Mouse (Mus musculus): ENCODE results near the gene Sp3.

The Sp3 gene

DNA sequence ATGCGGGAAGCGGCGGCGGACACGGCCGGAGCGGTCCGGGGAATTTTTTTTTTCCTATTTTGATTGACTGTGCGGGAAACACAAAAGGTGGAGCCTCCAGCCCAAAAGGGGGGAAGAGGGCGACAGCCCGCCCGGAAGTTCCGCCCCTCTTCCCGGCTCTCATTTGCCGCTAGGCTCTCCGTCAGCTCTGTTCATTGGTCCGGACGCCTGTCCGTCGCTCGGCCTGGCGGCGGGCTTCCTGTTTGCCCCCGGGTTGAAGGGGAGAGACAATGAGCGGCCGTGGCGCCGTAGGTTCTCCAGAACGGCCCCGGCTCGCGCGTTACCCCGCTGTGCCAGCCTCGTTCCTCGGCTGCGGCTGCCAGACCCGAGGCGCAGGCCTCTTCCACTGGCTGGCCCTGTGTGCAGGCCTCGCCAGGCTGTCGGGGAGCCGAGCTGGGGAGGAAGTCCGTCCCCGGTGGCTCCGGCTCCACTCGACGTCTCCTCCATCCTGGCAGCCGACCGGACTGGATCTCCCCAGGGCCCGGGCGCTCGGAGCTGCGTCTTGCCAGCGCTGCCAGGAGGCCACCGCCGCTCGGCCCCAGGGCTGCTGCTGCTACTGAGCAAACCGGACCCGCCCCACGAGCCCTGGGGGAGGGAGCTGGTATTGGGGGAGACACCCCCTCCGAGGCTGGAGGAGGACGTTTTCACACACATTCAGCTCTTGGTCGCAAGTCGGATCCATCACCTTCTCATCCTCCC, at the start of gene Sp3:
Sp3 (minus strand) TSS at position 110 of the 738 bp plus-strand sequence.
- peak; percentile 98 for DNase-seq (ENCODE audit: low read depth)

- no peak for DNase-seq (ENCODE audit: low read depth)
These were observed 49.6 kb upstream of the Sp3 start for GRCm38 (mm10) chr2:73029846-73030245.

DNA sequence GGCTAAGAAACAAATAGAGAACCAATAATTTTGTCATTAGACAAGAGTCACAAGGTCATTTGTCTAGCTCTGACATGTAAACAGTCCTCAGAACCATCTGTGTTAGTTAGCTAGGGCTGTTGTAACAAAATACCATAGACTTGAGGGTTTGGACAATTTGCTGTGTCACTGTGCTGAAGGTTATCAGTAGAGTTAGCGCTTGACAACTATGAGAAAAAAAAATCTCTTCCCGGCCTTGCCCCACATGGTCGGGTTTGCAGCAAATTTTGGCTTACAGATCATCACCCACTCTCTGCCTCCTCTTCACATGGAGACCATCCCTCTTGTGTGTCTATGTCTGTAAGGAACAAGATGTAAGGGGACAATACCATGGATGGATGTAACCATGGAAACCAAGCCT, 47.8 kb upstream of the Sp3 start:
- peak; percentile 39 for DNase-seq (ENCODE audit: low read depth)

- DNase-seq (ENCODE audit: low read depth), result no peak
These were observed 46.9 kb upstream of the Sp3 start for GRCm38 (mm10) chr2:73027126-73027525.

DNA sequence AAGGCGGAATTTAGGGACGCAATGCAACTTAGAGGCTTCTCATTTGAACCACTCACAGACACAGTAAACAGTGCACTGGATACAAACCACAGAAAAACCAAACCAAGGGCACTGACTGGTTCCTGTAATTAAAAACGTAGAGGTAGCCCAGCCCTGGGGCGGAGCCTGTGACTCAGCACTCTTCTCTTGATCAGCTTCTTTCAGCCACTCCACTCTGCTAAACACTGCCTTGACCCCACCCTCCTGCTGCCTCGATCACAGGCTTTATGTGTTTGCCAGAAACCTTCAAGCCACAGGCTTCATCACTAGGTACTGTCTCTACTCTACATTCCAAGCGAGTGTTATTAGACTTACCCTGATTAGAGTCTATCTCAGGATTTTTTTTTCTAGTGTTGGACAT, 43.6 kb upstream of the Sp3 start:
- peak; percentile 77 for DNase-seq (ENCODE audit: low read depth)

GRCm38 (mm10) chr2:73021046-73021445, 40.8 kb upstream of the Sp3 start:
- DNase-seq (ENCODE audit: low read depth), result no peak

DNA sequence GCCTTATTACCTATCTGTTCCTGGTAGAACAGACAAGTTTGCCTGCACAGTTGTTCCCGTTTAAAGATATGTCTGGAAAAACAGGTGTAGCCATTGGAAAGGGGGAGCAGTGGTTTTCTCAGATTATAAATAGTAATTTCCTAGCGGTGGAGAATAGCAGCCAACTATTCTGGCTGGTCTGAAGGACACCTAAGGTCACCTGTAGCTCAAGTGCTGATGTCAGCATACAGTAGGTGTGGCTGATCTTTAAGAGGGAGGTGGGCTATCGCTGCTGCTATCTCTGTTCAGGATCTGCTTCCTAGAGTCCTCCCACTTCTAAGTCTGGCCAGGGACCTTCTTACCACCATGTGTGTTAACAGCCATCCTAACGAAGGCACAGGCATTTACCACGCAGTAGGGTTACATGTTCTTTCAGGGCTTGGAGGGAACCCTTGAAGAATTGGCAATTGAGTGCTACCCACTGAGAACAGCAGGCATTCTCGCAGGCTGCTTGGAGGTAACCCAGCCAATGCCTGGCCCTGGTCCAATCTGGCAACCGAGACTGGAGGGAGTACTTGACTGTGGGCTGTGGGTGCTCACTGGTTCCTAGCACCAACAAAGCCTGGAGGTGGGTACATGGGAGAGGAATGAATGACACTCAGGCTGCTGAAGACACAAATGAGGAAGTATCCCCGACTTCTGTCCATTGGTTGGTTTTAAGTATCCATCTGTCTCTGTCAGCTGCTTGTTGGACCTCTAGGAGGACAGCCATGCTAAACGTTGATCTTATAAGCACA, 39.3 kb upstream of the Sp3 start:
- no peak for DNase-seq (ENCODE audit: low read depth)

- DNase-seq (ENCODE audit: low read depth), result peak; percentile 51
These were observed 33.8 kb upstream of the Sp3 start for GRCm38 (mm10) chr2:73014063-73014462.

GRCm38 (mm10) chr2:73012636-73013035, 32.4 kb upstream of the Sp3 start:
- DNase-seq (ENCODE audit: low read depth), result no peak

GRCm38 (mm10) chr2:73007472-73007871, 27.2 kb upstream of the Sp3 start:
- peak; percentile 72 for DNase-seq (ENCODE audit: low read depth)

DNA sequence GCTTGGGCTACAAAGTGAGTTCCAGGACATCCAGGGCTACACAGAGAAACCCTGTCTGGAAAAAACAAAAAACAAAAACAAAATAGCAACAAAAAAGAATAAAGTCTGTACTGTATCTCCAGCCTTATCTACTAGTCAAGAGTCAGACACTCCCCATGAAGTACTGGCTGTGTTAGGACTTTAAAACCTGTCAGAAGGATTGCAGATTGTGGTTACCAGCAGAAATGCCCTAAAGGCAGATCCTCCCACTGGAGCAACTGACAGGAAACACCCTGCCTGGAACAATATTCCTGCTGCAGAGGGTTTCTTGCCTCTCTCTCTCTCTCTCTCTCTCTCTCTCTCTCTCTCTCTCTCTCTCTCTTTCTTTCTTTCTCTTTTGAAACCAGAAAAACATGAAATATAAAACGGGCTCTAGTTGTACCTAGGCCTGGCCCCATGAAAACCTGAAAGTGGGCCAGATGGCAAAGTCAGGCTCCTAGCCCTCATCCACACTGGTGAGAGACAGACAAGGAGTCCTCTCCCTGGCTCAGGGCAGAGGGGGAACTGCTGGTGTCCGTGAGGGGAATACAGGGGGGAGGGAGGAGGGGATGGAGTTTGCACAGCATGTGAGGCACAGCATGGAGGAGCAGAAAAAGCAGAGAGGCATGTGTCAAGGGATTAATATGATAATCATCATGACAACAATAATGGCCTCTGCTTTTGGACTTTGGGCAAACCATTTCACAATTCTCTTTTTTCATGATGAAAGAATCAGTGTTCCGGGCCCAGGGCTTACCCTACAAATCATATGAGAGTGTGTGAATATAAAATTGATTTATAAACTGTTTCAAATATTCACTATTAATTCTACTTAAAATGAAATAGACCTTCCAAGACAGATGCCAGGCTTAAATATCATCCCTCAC, 25.6 kb upstream of the Sp3 start:
- DNase-seq (ENCODE audit: low read depth), result peak; percentile 90

DNA sequence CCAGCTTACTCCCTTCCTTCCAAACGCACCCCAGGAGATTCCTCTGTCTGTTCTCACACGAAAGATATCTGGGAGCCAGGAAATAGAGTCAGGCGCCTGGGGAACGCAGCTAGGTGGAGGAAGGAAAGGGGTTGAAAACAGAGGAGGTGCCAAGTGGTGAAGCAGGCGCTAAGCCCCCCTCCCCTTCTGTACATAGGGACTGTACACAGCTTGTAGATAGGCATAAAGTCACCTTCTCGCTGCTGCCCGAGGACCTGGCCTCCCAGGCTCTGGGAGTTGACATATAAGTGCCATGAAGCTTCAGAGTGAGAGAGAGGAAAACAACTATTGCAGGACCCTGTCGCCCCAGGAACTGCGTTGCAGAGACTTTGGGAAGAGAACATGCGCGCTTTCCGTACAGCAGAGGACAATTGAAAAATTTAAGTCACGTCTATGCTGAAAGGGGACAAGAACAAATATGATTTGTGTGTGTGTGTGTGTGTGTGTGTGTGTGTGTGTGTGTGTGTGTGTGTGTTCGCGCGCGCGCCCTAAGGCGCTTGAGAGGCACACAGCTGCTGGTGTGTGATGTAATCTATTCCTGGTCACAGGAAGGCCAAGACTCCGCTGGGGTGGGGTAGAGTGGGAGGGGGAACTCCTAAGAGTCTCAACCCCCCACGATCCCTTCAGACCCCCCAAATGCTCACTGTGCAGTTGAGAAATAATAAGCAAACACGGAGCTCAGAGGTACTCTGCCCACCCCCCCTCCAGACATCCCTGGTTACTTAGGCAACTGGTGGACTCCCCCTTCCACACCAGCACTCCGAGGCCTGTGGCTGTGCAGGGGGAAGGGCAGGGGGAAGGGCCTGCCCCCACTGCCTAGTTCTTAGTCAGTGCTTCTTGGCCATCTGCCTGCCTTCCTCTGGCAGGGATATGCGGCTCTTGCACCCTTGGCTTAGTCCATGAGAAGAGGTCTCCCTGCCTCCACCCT, 23.8 kb upstream of the Sp3 start:
- DNase-seq (ENCODE audit: low read depth), result peak; percentile 94

- DNase-seq (ENCODE audit: low read depth), result peak; percentile 86
These were observed 22.8 kb upstream of the Sp3 start for GRCm38 (mm10) chr2:73003049-73003448.

DNA sequence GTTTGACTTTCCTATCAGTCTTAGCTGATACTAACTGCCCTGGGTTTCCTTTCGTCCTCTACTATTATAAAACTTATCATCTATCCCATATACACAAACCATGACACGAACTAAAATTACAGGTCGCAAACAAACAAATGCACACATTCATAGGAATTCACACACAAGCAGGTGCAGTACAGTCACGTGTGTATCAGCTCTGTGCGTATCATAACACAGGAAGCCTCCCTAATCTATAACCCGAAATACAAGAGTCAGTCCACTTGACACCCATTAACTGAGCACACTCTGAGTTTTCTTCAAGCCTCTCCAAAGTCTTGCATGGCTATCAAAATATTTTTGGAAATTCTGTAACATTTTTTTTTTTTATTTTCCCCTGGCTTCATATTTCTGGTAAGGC, 22.2 kb upstream of the Sp3 start:
- no peak for DNase-seq (ENCODE audit: low read depth)

GRCm38 (mm10) chr2:73001994-73002393, 21.7 kb upstream of the Sp3 start:
- DNase-seq (ENCODE audit: low read depth), result no peak

- no peak for DNase-seq (ENCODE audit: low read depth)
These were observed 19.9 kb upstream of the Sp3 start for GRCm38 (mm10) chr2:73000194-73000593.

DNA sequence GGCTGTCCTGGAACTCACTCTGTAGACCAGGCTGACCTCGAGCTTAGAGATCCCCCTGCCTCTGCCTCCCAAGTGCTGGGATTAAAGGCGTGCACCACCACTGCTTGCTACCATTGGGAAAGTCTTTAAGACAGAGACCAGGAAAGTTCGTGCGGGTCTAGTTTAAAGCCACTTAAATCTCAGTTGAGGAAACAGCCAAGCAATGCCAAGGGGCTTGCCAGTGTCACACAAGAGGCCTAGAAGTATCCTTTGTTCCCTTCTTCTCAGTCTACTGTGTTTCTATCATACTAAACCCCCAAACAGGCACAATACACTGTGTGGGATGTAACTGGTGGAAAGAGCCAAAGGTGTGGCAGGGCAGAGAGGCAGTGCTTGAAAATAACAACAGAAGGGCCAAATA, 17.3 kb upstream of the Sp3 start:
- DNase-seq (ENCODE audit: low read depth), result no peak

DNA sequence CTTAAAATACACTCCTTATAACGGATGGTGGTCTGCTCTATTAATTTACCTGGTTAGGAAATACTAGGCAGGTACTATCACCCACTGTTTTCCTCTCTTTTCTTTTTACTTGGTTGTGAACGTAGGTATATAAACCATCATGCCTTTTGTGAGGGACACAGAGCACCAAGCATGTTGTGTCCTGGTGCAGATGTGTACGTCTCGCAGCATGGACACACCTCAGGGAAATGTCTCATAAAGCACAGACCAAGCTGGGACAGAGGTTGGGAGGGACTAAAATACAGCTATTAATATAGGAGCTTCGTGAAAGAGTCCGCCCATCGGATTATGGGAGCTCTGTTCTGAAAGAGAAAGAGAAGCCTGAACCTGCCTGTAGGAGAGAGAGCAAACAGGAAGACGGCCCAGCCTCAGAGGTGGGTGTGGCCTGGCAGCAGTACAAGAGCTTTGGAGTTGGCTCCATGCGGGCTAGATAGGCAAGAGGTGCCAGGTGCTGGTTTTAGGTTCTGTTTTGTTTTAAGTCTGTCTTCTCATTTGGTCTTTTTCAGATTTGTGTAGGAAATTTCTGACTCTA, 16.6 kb upstream of the Sp3 start:
- DNase-seq (ENCODE audit: low read depth), result peak; percentile 88

GRCm38 (mm10) chr2:72995346-72996097, 15.3 kb upstream of the Sp3 start:
- peak; percentile 76 for DNase-seq (ENCODE audit: low read depth)

DNA sequence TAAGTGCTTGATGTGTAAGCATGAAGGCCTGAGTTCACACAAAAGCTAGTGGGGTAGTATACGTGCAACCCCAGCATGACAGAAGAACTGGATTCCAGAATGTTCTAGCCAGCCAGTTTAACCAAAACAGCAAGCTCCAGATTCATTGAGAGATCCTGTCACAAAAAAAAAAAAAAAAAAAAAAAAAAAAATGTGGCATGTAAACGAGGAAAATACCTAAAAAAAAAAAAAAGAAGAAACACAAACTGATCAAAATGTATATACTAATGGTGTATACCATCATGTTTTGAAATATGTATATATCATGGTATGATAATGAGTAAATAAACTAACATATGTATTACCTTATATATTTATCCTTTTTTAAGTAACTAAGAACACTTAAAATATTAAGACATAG, 13.9 kb upstream of the Sp3 start:
- DNase-seq (ENCODE audit: low read depth), result no peak
